Mouse (Mus musculus) T-helper 17 cell (primary cell): ENCODE data around the gene Mrc2.

Source experiments
- in situ Hi-C, 2 experiments: fragments of 300-600 bp; cut with MboI, MseI; formaldehyde crosslinking; loops; 1 replicate in 1 of 2; 2 replicates in 1 of 2; pipeline ENCODE4 v1.15.1; 2025; ENCODE audit warnings: high pct_unique_total_duplicates in 2 of 2

Mrc2 gene

GRCm38 (mm10) chr11:105311291-105311975, 19.0 kb downstream of the Mrc2 start:
- in situ Hi-C loops = no loop called here

GRCm38 (mm10) chr11:105312311-105312942, 20.0 kb downstream of the Mrc2 start:
- in situ Hi-C loops = no loop called here

GRCm38 (mm10) chr11:105312972-105313632, 20.7 kb downstream of the Mrc2 start:
- in situ Hi-C loops = no loop called here

- in situ Hi-C loops = no loop called here
Observed at GRCm38 (mm10) chr11:105313633-105314014, 21.2 kb downstream of the Mrc2 start.

GRCm38 (mm10) chr11:105315296-105315695, 22.9 kb downstream of the Mrc2 start:
- in situ Hi-C loops = no loop called here

GRCm38 (mm10) chr11:105316121-105316520, 23.7 kb downstream of the Mrc2 start:
- in situ Hi-C loops = no loop called here

GRCm38 (mm10) chr11:105317769-105318168, 25.3 kb downstream of the Mrc2 start:
- in situ Hi-C loops = no loop called here

- in situ Hi-C loops = no loop called here
Observed at GRCm38 (mm10) chr11:105321090-105321489, 28.6 kb downstream of the Mrc2 start.

GRCm38 (mm10) chr11:105323530-105323929, 31.1 kb downstream of the Mrc2 start:
- in situ Hi-C loops = no loop called here

- in situ Hi-C loops = no loop called here
Observed at GRCm38 (mm10) chr11:105327101-105327500, 34.7 kb downstream of the Mrc2 start.

GRCm38 (mm10) chr11:105329962-105330361, 37.5 kb downstream of the Mrc2 start:
- in situ Hi-C loops = no loop called here

GRCm38 (mm10) chr11:105331129-105331528, 38.7 kb downstream of the Mrc2 start:
- in situ Hi-C loops = no loop called here

GRCm38 (mm10) chr11:105331732-105332131, 39.3 kb downstream of the Mrc2 start:
- in situ Hi-C loops = no loop called here

GRCm38 (mm10) chr11:105332468-105332867, 40.0 kb downstream of the Mrc2 start:
- in situ Hi-C loops = no loop called here

GRCm38 (mm10) chr11:105333867-105334670, 41.6 kb downstream of the Mrc2 start:
- in situ Hi-C loops = no loop called here

GRCm38 (mm10) chr11:105338596-105339390, 46.4 kb downstream of the Mrc2 start:
- in situ Hi-C loops = no loop called here

- in situ Hi-C loops = loop anchor here in 1 of 2 experiments (5.0 kb wide), 1 partner anchor 577 kb away; no protein-coding TSS in a partner anchor
Observed at GRCm38 (mm10) chr11:105345284-105345683, 52.8 kb downstream of the Mrc2 start.

- in situ Hi-C loops = loop anchor here in 1 of 2 experiments (5.0 kb wide), 1 partner anchor 575 kb away; no protein-coding TSS in a partner anchor
Observed at GRCm38 (mm10) chr11:105347162-105348161, 55.0 kb downstream of the Mrc2 start.

- in situ Hi-C loops = loop anchor here in 1 of 2 experiments (5.0 kb wide), 1 partner anchor 574 kb away; no protein-coding TSS in a partner anchor
Observed at GRCm38 (mm10) chr11:105348495-105348982, 56.1 kb downstream of the Mrc2 start.
